Mouse (Mus musculus): ENCODE measurements at regions not wholly inside any gene's neighbourhood (a gene's known extent, or its start where the extent isn't known, plus 50 kb on each side); places are given as distances from the start of the nearest gene placed in this dataset.

DNA sequence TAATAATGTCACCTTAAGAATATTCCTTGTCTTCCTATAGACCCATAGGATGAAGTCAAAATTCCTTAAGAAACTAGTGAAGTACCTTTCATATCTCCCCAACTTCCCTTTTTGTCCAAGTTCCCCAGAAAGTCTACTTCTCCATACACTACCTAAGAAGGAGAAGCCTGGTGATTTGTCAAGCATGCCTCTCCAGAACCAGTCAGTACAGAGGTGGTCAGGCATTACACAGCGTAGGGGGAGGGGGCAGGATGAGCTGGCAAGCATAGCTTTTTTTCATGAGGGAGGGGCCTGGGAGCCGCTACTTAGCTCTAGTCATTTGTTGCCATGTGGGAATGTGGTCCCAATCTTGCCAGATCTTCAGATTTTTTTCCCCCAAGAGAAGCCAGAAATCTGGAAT is 54.0 kb upstream of the Satb2 start:
- no peak for DNase-seq (ENCODE audit: inconsistent age in 2 of 2, low spot score in 1 of 2)

DNA sequence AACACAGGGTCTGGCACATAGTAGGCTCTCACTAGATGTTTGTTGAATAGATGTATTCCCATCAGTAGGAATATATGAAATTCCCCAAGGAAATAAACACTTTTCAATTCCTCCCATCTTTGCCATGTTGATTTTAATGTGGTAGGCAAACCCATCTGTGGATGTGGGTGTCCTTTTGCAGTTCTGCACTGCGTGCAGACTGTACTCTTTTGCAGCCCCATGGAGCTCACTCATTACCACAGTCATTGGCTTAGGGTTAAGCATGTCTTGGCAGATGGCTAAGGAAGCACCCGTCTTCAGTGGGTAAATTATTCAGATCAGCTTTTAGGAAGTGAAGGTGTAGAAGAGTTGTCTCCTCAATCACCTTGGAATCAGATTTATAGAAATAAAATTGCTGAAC is 54.8 kb upstream of the Satb2 start:
- DNase-seq (ENCODE audit: inconsistent age in 2 of 2, low spot score in 1 of 2): no peak

DNA sequence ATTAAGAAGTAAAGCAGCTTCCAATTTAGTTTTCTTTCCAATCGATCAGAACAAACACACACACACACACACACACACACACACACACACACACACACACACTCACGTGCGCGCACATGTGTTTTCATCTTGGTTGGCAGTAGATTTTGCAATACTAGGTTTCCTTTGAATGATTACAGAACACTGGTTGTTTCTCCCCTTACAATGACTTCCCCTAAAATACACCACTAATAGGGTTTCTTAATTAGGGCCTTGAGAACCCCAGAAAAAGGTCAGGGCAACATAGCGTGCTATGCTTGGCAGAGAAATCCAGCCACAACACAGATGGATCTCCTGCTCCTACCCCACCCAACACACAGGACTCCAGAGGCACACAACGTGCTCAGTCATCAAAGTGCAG is 56.0 kb upstream of the Satb2 start:
- no peak for DNase-seq (ENCODE audit: inconsistent age in 2 of 2, low spot score in 1 of 2)

DNA sequence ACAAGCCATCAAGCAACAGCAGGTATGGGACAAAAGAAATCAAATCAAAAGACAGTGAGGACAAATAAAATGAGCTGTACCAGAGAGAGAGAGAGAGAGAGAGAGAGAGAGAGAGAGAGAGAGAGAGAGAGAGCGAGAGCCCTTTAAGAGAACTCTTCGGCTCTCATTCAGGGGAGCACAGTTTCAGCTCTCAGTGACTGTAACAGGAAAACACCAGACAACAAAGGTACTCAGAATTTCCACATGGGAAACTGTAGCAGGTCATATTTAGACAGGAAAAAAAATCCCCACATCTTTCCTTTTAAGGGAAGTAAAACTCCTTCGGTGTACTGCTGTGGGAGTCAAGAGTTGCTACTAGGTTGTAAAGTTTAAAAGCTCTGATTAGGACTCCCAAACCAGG is 57.9 kb upstream of the Satb2 start:
- no peak for DNase-seq (ENCODE audit: inconsistent age in 2 of 2, low spot score in 1 of 2)

DNA sequence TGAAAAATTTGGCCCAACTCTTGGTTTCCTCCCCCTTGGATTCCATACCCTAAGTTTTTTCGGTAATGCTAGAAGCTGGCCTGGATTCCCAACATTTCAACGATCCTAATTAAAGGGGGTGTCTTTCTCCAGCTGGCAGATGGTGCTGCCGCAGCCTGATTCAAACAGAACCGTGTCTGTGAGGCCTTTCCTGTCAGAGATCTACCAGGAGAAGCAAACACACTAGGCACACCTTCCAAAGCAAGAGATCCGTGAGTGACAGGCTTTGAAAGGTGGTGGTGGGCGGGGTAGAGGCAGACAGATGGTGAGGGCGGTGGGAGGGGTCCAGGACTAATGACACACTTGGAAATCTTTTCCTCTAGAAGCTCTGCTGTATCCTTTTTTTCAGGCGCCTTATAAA is 61.8 kb upstream of the Satb2 start:
- no peak for DNase-seq (ENCODE audit: inconsistent age in 2 of 2, low spot score in 1 of 2)

DNA sequence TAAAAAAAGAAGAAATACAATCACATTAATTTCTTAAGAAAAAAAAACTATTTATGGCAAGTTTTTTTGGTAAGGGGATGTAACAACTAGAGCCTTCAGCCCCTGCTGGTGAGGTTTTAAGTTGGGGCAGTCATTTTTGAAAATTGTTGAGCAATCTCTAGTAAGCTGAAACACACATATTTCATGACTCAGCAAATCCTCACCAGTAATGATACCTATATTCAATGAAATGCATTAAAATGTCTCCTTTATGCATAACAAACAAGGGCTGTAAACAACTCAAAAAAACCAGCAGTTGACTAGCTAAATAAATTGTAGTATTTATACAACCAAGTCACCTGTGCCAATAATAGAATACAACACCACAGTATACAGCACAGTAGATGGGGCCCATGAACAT is 63.1 kb upstream of the Satb2 start:
- DNase-seq (ENCODE audit: inconsistent age in 2 of 2, low spot score in 1 of 2): no peak

DNA sequence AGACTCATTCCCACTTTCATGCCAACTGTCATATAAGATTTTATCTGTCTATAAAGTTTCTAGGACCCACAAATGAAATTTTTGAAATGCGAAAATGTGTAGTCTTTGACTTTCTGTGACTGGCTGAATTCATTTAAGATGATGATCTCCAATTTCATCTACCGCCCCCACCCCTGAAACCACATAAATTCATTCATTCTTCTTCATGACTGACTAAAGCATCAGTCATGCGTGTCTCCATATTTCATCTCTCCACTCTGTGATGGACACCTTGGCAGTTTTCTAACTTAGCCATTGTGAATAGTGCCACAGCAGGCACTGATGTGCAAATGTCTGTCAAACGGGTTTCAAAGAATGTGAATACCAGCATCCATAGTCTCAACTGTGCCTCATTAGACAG is 75.4 kb upstream of the Satb2 start:
- DNase-seq (ENCODE audit: inconsistent age in 2 of 2, low spot score in 1 of 2): no peak

DNA sequence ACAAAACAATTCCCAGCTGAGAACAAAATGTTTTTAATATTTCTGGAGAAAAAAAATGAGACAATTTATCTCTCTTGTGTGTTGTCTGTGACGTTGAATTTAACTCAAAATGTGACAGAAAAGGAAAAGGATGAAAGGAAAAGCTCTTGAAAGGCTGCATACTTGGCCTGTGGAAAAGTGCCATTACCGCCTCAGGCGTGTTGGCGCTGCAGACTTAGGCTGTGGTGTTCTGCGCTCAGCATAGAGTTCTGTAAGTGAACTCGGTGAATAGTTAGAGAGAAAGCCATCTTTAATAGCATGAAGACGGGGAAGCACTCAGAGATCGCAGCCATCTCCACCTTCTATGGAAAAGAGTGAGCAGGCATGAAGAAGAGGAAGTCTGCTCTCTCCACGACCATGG is 77.5 kb upstream of the Satb2 start:
- DNase-seq (ENCODE audit: inconsistent age in 2 of 2, low spot score in 1 of 2): no peak

DNA sequence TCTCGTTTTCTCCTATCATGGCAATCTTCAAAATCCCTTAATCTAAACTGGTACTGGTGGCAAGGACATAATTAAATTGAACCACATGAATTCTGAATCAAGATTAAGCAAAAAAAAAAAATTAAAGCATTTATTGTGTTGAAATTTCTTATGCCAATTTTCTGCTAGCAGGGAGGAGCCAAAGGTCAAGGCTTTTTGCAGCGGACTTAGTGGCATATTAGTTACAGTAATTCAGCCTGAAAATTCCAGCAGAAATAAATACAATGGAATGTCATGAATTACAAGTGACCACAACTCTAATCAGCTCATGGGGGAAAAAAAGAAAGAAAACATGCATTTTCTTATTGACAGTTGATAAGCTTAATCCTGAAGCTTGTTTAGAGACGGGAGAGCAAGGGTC is 80.8 kb upstream of the Satb2 start:
- DNase-seq (ENCODE audit: inconsistent age in 2 of 2, low spot score in 1 of 2): no peak

DNA sequence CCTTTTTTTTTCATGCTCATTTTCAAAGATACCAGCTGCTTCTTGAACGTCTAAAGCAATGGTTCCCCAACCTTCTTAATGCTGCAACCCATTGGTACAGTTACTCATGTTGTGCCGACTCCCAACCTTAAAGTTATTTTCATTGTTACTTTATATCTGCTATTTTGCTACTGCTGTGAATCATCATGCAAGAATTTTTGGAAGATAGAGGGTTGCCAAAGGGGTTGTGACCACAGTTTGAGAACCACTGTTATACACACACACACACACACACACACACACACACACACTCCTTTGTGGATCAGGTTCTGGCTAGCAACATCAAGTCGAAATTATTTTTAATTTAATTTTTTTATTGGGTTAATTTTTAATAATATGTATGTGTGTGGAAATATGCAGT is 96.8 kb upstream of the Satb2 start:
- no peak for DNase-seq (ENCODE audit: inconsistent age in 2 of 2, low spot score in 1 of 2)

DNA sequence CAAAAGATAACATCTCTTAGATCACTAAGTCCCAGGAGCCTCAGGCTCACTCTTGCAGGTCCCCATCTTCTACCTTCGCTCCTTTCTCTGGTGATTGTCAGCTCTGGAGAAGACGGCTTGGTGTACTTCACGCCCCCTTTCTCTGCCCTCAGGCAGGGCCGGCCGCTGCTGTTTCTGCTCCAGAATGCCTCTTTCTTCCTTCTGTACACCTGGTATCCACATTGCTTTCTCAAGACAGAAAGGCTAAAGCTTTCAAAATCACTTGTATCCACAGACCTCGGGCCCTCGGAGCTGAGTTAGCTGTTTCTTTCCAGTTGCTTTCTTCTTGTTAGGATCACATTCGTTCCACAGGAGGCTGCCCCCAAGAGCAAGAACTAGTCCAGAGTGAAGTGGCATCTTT is 98.2 kb upstream of the Satb2 start:
- no peak for DNase-seq (ENCODE audit: inconsistent age in 2 of 2, low spot score in 1 of 2)

DNA sequence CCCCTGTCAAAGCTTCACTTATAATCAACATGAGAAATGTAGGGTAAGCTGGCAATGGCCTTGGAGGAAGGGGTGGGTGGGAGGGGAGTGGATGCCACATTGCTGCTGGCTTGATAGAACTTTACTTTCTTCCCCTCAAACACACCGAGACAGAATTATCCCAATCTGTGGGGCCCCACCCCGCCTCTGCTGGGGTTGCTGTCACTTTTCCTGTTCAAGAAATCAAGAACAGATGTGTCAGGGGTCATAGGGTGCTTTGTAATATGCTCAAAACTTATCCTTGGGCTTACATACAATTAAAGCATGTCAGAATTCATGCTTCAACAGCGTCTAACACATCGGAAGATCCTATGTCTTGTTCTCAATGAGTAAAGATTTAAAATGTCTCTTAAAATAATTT is 101.9 kb upstream of the Satb2 start:
- no peak for DNase-seq (ENCODE audit: inconsistent age in 2 of 2, low spot score in 1 of 2)

DNA sequence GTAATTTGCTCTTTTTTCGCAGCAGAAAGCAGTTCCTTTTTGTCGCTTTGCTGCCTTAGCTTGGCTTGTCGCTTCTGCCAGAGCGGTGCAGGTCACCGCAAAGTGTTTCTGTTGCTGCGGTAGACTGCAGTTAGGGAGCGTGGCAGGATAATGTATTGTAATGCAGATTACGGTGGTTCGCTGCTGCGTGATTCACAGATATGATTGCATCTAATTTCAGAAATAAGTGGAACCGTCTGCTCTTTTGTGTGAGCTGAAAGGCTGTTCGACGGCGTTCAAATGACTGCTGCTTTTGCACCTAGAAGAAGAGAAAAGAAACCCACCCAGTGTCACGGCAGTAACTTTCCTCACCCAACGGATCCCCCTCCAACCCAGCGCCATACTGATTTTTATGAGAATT is 104.7 kb upstream of the Satb2 start:
- no peak for DNase-seq (ENCODE audit: inconsistent age in 2 of 2, low spot score in 1 of 2)

DNA sequence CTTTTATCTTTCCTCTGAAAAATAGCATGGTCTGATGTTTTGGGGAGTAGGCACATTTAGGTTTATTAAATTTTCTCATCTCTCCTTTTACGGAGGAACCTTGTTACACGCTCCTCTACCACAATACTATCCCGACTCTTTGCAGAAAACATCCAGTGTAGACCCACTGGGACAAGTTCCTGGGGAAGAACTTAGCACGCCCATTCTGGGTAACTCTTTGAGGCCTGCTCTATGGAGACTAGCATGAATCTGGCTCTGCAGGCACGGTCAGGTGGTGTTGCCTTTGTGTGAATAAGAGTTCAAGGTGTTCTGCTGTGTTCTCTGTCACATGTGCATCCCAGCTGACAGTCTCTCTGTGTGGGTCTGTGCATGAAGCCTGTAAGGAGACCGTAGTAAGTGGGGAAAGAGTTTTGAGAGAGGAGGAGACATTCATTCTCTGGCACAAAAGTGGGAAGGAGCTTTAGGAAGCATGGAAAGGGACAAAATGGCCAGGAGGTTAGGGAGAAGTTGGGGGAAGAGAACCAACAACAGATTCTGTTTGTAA is 105.2 kb upstream of the Satb2 start:
- no peak for DNase-seq (ENCODE audit: inconsistent age in 2 of 2, low spot score in 1 of 2)

DNA sequence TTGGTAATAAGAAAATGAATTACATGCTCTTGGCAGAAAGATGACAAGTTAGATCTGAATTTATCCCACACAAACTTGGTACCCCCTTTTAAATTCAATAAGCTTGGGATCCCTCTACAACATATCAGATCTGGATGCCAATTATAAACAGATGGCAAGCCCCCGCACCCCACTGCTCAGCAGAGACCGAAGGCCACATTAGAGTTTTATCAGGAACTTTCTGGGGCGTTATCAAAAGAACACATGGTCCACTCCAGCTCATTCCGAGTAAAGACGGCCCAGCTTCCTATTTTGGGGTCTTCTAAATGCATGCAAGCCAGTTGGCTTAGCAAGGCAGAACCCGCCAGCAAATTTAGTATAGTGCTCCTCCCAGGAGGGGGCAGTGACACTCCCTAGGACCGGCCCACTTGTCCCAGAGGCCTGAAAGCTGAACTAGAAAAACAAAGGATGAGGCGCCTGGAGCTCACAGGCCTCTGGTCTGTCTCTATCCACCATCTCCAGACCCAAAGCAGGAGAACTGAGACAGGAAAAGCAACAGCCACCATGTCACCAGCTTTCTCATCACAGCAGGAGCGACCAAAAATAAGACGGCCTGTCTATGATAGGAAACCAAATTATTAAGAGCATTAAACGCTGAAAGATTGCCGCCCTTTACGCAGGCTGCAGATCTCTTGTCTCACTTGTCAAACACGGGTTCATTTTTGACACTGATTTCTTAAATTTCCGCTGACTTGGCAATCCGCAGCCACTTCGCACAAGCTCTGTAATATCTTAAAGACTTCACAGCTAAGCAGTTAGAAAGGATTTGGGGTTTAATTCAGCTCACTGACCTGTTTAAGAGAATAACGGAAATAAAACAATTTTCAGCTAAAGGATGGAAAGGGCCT is 117.2 kb upstream of the Satb2 start:
- no peak for DNase-seq (ENCODE audit: inconsistent age in 2 of 2, low spot score in 1 of 2)

DNA sequence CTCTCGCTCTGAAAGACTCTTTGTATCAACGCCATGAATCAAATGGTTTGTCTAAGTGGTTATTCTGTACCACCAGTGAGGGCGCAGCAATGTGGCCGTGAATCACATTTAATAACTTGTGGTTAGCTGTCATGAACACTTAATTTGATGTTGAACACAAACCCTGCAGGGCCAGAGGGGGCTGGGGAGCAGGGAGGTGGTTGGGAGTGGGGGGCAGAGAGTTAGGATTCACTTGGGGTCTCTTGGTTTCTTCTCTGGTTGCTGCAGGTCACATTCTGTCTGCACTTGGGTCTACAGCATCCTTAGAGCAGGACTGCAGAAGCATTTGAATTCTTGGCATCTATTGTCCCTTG is 117.8 kb upstream of the Satb2 start:
- DNase-seq (ENCODE audit: inconsistent age in 2 of 2, low spot score in 1 of 2): no peak

DNA sequence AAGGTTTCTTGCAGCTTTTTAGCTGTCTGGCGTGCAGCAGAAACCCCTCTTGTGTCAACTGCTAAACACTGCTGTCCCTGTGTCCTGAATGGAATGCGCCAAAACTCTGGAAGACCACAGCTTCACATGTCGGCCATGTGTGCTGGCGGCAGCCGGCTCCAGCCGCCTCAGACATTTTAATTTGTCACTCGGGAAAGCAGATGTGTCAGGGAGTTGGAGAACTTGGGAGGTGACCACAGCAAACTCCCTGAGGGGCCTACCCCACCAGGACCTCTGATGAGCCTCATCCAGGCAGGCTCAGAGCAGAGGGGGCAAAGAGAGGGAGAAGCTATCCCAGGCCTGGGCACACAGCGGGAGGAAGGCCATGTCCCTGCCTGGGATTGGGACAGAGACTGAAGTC is 118.3 kb upstream of the Satb2 start:
- DNase-seq (ENCODE audit: inconsistent age in 2 of 2, low spot score in 1 of 2): no peak

DNA sequence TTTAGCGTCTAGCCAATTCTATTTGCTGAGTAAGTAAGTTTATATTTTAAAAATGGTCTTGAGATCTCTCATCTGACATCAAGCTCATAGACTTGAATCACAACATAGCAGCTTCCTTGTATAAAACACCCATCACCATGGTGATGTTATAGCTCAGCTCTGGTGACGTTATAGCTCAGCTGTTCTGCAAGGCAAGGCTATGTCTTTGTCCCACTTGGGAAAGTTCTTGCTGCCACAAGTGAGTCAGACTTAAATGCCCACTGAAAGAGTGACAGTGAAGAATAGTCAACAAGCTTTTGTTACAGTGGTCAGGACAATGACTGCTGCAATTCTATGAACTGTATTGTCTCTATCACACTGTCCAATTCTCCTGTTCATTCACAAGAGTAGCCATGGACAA is 122.2 kb upstream of the Satb2 start:
- no peak for DNase-seq (ENCODE audit: inconsistent age in 2 of 2, low spot score in 1 of 2)

DNA sequence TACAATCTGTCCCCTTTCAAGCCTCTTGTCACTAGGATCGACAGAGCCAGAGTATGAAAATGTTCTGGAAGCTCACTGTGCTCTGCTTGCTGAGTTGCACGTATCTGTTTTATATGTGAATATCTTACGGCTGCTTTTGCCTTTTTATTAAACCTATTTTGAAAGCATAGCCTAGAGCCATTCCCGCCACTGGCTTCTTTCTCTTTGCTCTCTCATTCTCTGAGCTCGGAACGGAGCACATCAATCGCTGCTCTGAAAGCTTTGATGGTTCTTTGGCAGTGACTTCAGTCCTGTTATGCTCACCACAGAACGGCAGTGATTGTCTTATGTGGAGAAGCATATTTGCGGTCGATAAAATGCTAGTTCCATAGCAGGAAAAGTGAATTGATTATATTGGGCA is 128.9 kb upstream of the Satb2 start:
- DNase-seq (ENCODE audit: inconsistent age in 2 of 2, low spot score in 1 of 2): no peak

DNA sequence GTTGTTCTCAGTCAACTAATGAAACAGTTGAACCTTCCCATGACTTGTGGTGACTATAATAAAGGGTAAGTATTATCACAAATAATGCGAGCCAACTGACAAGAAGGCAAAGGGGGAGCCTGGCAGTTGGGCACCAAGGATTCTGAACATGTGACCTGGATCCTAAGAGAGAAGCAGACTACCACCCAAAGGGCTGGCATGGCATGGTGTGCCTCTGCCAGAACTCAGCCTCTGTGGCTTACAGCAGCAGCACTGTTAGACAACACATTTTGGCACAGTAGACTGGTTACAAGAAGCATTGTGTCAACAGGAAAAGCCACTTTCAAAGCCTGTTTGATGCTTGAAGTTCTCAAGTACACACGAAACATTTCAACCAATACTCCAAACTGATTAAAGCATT is 142.2 kb upstream of the Satb2 start:
- no peak for DNase-seq (ENCODE audit: inconsistent age in 2 of 2, low spot score in 1 of 2)

DNA sequence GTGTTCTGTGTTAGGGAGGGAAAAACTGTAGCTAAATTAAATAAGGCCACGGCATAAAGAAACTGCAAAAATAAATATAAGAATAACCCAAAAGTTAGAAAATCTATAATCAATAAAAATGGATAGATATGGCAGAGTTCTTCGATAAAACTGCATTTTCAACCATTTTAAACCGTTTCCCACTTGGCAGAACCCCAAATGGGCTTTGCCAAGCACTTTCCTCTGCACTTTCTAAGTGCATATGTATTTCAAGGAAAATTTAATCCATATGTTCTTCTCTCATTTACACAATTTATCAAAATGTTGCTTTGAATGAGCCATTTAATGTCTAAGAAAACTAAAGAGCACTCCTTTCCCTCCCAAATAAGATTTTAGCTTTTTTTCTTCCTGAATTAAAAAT is 165.7 kb upstream of the Satb2 start:
- no peak for DNase-seq (ENCODE audit: inconsistent age in 2 of 2, low spot score in 1 of 2)

DNA sequence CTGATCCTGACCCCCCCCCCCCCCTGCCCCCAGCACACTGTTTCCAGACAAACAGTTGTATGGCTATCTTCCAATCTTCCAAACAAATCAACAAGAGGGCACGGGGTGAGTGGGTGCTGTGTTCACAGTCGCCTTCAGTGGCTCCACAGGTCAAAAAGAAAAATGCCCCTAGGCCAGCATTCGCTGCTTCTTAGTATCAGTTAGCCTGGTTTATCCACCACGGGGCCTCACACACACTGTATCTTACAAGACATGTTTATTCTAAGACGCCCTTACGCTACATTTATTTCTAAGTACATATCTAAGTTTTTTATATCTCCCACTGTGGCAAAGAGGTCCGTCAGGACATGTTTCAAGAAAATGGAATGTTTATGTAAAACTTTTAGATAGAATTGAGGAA is 177.4 kb upstream of the Satb2 start:
- DNase-seq (ENCODE audit: inconsistent age in 2 of 2, low spot score in 1 of 2): no peak

DNA sequence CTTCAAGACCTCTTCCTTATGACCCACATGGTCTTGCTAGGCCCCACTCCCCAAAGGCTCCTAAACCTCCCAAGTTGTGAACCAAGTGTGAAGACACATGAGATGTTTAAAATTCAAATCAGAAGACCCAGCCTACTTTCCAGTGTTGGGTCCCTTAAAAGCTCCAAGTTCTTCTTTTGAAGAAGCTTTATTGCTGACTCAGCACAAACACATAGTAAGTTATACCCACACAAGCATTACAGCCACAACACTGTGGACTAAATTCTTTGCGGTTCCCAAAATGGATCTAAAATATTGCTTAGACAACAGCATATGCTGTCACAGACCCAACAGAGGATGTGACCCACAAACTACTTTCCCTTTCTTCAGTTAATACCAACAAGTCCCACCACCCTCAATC is 186.0 kb upstream of the Satb2 start:
- DNase-seq (ENCODE audit: inconsistent age in 2 of 2, low spot score in 1 of 2): no peak

All from adrenal gland, adult (tissue).